Mouse (Mus musculus) forebrain, embryonic 13.5 days (tissue): ENCODE measurements around the gene Cit. TPM values are rescaled to one million over a fixed set of nuclear protein-coding genes. Genes with fewer than 3 reads are reported as not detected.

ENCODE experiments used
- ATAC-seq: fragments of 200-750 bp; cut with Nextera tagmentation; 2 replicates; pipeline ENCODE4 v1.8.0; 2017
- H3K27ac ChIP-seq: fragments of 300-500 bp; sonication (generic); 2 replicates; pipeline ENCODE4 v1.5.1; 2015; ENCODE audit warnings: inconsistent platforms, mild to moderate bottlenecking, moderate library complexity
- H3K27me3 ChIP-seq: fragments of 300-500 bp; sonication (generic); 2 replicates; pipeline ENCODE4 v1.6.1; 2015; ENCODE audit warnings: mild to moderate bottlenecking, inconsistent platforms
- H3K36me3 ChIP-seq: fragments of 300-500 bp; sonication (generic); 2 replicates; pipeline ENCODE4 v1.6.1; 2015; ENCODE audit warnings: mild to moderate bottlenecking, inconsistent platforms; ENCODE audit not compliant: poor library complexity, severe bottlenecking
- H3K4me1 ChIP-seq: fragments of 300-500 bp; sonication (generic); 2 replicates; pipeline ENCODE4 v1.6.1; 2015; ENCODE audit warnings: inconsistent platforms
- H3K4me2 ChIP-seq: fragments of 300-500 bp; sonication (generic); 2 replicates; pipeline ENCODE4 v1.6.1; 2015; ENCODE audit warnings: inconsistent platforms, mild to moderate bottlenecking, moderate library complexity
- H3K4me3 ChIP-seq: fragments of 300-500 bp; sonication (generic); 2 replicates; pipeline ENCODE4 v1.5.1; 2015; ENCODE audit warnings: mild to moderate bottlenecking, inconsistent platforms
- H3K9ac ChIP-seq: fragments of 300-500 bp; sonication (generic); 2 replicates; pipeline ENCODE4 v1.6.1; 2015; ENCODE audit warnings: mild to moderate bottlenecking, inconsistent platforms
- H3K9me3 ChIP-seq: fragments of 300-500 bp; sonication (generic); replicated peaks from 2 replicates; pipeline ENCODE4 v1.6.1; 2016; ENCODE audit warnings: inconsistent platforms
- WGBS: fragments of 180-500 bp; shearing (Covaris S2); methylation state at CpG from one replicate; pipeline ENCODE4 v1.1.7; 2015; 5-methylcytosine and 5-hydroxymethylcytosine counted together
- polyA plus RNA-seq: library from polyadenylated mRNA; unstranded; fragments of >200 nt; fragmentation: Nextera tagmentation; extraction: Ambion mirVana; gene quantifications from 2 replicates; pipeline ENCODE4 v1.2.1, GENCODE M21; 2015

The Cit gene
- polyA plus RNA-seq, 1 experiment from 2014 or later, result 30.8 TPM

DNA sequence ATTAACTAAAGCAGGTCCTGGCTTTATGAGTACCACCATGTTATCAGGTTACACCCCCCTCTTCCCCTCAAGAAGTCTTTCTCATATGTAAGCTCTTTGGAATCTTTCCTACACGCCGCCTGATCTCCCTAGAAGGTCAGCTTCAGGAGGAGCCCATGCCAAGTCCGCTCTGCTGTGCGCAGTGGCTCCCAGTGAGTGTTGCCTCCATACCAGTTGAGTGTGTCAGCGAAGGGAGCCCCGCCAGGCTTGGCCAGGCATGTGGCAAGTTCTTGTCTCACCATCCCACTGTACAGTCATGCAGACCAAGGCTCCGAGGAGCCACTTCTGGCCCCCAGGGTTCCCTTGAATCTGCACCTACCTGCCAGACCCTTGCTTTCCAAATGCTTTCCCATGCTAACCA lies 79.9 kb downstream of the Cit start:
- WGBS, result 94% methylated on average over 7 of the region's 7 CpGs
- no peak overlapping the region for H3K9ac ChIP-seq

DNA sequence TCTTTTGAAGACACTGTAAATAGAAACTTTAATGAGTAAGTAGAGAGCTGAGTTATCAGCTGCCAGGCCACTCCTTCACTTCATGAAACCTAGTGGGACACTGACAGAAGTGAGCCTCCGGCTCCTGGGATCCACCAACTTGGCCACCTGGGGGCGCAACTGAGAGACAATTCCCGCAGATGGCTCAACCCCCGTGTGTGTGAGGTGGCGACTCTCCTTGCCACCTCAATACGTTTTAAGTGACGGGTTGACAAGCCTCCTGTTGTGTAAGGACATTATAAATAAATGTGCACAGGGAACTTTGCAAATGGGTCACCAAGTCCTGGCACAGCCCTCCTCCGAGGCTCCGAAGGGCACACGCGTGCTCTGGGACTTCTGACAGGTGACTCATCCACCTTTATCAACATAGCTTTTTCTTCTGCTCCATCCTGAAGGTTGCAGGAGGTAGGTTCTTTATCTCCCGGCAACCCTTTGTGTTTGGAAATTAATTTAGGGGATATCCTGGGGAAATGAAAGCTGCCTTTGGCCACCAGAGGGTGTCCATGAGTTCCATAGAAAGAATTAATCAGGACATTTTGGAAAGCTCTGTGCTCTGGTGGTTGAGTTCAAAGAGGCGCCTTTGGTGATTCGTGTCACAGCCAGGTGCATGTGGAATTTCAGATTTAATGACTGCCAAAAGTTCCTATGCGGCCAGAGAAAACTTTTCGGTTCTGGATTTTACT lies 83.9 kb downstream of the Cit start:
- Histone ChIP-seq H3K36me3 (peaks cover 84% of the 10 kb centered on the region), H3K27me3 (no peaks in the 10 kb centered on the region), H3K4me1 (no peaks in the 10 kb centered on the region), H3K9me3 (0 out of 2 replicates have a peak, but pooled peaks cover 4% of the 10 kb centered on the region), H3K9ac (no peak overlapping the region), H3K4me2 (no peak overlapping the region), H3K27ac (no peak overlapping the region), H3K4me3 (no peak overlapping the region)
- no peak for ATAC-seq
- 87% methylated on average over 16 of the region's 16 CpGs for WGBS

More for the DNA sequence above, 79.9 kb downstream of the Cit start:
- no peaks in the 10 kb centered on the region for H3K9me3 ChIP-seq
- H3K27ac ChIP-seq, result no peak overlapping the region
- ATAC-seq, result no peak
- H3K36me3 ChIP-seq, result peaks cover 50% of the 10 kb centered on the region
- no peak overlapping the region for H3K4me2 ChIP-seq
- H3K4me1 ChIP-seq, result no peaks in the 10 kb centered on the region
- no peaks in the 10 kb centered on the region for H3K27me3 ChIP-seq
- no peak overlapping the region for H3K4me3 ChIP-seq

DNA sequence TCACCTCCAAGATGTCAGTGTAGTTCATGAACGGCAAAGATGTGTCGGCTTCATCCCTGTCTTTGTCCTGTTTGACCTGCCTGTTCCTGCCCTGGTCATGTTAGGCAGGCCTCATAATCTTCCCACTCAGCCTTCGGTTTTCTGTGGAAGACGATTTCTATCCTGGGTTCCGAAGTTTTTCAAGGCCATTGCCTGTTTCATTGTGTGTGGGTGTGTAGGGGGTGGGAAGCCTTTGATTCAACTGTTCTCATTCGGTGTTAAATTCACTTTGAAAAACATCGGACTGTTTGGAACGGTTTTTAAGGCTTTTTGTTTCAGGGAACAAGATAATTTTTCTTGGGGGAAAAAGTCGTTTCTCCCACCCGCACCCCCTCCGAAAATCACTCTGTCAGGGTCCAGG lies 87.2 kb downstream of the Cit start:
- no peak overlapping the region for H3K9ac ChIP-seq
- H3K4me2 ChIP-seq, result no peak overlapping the region
- no peak overlapping the region for H3K4me3 ChIP-seq
- WGBS, result 95% methylated on average over 11 of the region's 11 CpGs
- H3K36me3 ChIP-seq, result peaks cover 79% of the 10 kb centered on the region
- no peaks in the 10 kb centered on the region for H3K4me1 ChIP-seq
- H3K9me3 ChIP-seq, result 0 out of 2 replicates have a peak, but pooled peaks cover 4% of the 10 kb centered on the region
- no peak overlapping the region for H3K27ac ChIP-seq
- no peak for ATAC-seq
- H3K27me3 ChIP-seq, result no peaks in the 10 kb centered on the region

DNA sequence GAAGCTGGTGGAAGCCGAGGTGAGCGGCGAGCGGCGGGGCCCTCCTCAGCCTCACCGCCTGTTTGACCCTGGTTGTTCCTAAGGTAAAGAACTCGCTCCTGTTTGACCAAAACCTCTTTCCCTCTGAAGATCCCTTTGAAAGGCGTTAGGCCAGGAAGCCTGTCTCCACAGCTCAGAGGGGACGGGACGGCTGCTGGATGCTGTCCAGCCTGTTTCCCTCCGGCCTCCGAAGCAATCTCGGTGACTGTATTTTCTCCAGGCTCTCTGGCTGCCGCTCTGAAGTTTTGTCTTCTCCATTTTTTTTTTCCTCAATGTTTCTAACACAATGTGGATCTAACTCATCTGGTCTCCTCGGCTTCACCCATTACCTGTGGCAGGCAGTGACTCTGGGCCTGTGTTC lies 91.8 kb downstream of the Cit start:
- Histone ChIP-seq H3K36me3 (peaks cover 84% of the 10 kb centered on the region), H3K4me3 (no peak overlapping the region), H3K4me1 (no peaks in the 10 kb centered on the region), H3K27me3 (no peaks in the 10 kb centered on the region), H3K4me2 (no peak overlapping the region), H3K9me3 (no peaks in the 10 kb centered on the region), H3K27ac (no peak overlapping the region), H3K9ac (no peak overlapping the region)
- 97% methylated on average over 15 of the region's 15 CpGs for WGBS
- ATAC-seq, result no peak

DNA sequence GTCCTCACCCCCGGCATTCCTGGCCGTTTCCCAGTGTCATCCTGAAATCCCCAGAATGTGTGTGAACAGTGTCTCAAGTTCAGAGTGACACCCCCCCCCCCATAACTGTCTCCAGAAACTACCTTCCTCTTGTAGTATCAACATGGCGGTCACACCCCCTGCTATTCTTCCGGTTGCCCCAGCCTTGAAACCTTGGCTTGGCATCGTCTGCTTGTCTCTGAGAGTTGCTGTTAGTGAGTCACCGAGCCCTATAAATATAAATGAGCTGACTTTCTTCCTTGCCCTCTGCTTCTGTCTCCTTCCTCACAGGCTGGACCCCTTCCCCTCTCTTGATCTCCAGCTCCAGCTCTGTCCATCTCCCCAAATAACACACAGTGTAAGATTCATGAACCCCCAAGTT lies 92.5 kb downstream of the Cit start:
- Histone ChIP-seq H3K4me3 (no peak overlapping the region), H3K36me3 (peaks cover 82% of the 10 kb centered on the region), H3K4me2 (no peak overlapping the region), H3K27ac (no peak overlapping the region), H3K9ac (no peak overlapping the region), H3K27me3 (no peaks in the 10 kb centered on the region), H3K9me3 (no peaks in the 10 kb centered on the region), H3K4me1 (no peaks in the 10 kb centered on the region)
- no peak for ATAC-seq
- whole genome bisulfite sequencing, result 97% methylated on average over 6 of the region's 6 CpGs

DNA sequence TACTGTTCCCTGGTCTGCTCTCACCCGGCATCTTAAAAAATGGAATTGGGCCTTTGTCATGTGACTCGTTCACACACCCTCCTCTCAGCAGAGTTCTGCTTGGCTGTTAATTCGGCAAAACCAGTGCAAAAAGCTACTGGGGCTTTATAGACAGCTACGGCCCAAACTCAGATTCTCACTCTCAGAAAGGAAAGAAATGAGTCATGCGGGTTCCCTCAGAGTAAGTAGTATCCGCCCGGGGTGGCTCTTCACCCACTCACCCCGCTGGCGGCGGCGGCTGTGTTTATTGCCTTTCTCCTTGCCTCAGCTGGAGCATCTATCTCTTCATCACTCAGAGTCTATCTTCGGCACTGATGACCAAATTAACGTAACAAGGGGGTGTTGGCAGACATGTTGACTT lies 93.9 kb downstream of the Cit start:
- 97% methylated on average over 13 of the region's 13 CpGs for WGBS
- no peak for ATAC-seq
- Histone ChIP-seq H3K27ac (no peak overlapping the region), H3K4me2 (no peak overlapping the region), H3K9ac (no peak overlapping the region), H3K4me3 (no peak overlapping the region), H3K36me3 (peaks cover 85% of the 10 kb centered on the region), H3K27me3 (no peaks in the 10 kb centered on the region), H3K9me3 (no peaks in the 10 kb centered on the region), H3K4me1 (no peaks in the 10 kb centered on the region)

DNA sequence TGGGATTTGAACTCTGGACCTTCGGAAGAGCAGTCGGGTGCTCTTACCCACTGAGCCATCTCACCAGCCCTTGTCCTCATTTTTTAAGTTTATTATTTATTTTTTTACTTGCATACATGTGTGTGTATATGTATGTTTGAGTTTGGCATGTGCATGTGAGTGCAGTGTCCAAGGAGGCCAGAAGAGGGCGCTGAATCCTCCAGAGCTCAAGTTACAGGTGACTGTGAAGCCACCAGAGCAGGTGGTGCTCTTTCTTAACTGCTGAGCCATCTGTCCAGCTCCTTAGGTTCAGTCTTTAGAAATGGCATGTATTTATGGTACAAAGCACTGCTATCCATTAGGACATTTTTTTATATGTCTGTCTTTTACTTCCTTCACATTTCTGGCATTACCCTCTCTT lies 97.3 kb downstream of the Cit start:
- H3K36me3 ChIP-seq, result peaks cover 98% of the 10 kb centered on the region
- no peaks in the 10 kb centered on the region for H3K9me3 ChIP-seq
- H3K27me3 ChIP-seq, result no peaks in the 10 kb centered on the region
- 93% methylated on average over 3 of the region's 3 CpGs for WGBS
- H3K4me2 ChIP-seq, result no peak overlapping the region
- no peak overlapping the region for H3K27ac ChIP-seq
- no peak overlapping the region for H3K9ac ChIP-seq
- no peaks in the 10 kb centered on the region for H3K4me1 ChIP-seq
- ATAC-seq, result no peak
- no peak overlapping the region for H3K4me3 ChIP-seq

DNA sequence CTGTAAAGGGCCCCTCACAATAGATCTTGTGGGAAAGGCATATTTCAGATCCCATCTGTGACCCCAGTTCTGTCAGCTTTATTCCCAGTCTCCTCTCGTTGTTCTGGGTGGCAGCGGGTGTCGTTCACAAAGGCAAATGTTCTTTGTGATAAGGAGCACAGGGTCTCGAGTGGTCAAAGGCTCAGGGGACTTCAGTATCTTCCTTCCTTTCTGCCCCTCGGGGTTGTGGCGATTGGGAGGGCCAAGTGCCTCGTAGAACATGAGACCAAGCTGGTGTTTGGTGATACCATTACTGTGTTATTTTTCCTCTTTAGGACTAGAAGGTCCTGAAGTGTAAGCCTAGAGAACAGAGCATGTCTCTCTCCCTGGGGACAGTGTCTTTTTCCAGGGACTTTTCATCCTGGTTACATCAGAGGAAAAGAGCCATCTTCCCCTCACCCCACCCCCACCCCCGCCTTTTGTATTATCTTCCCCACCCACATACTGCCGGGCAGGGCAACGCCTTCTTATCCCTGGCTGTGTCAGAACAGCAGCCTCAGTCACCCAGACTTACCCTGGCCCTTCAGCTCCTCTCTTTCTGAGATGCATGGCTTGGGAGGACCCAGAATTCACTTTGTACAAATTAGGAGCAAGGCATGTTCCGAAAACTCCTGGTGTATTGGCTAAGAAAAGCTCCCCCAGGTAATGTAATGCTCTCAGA lies 99.9 kb downstream of the Cit start:
- no peak for ATAC-seq
- H3K9ac ChIP-seq, result no peak overlapping the region
- no peaks in the 10 kb centered on the region for H3K27me3 ChIP-seq
- H3K36me3 ChIP-seq, result peaks cover 94% of the 10 kb centered on the region
- no peak overlapping the region for H3K4me3 ChIP-seq
- no peaks in the 10 kb centered on the region for H3K4me1 ChIP-seq
- H3K4me2 ChIP-seq, result no peak overlapping the region
- H3K27ac ChIP-seq, result no peak overlapping the region
- WGBS, result 61% methylated on average over 11 of the region's 11 CpGs
- H3K9me3 ChIP-seq, result no peaks in the 10 kb centered on the region

DNA sequence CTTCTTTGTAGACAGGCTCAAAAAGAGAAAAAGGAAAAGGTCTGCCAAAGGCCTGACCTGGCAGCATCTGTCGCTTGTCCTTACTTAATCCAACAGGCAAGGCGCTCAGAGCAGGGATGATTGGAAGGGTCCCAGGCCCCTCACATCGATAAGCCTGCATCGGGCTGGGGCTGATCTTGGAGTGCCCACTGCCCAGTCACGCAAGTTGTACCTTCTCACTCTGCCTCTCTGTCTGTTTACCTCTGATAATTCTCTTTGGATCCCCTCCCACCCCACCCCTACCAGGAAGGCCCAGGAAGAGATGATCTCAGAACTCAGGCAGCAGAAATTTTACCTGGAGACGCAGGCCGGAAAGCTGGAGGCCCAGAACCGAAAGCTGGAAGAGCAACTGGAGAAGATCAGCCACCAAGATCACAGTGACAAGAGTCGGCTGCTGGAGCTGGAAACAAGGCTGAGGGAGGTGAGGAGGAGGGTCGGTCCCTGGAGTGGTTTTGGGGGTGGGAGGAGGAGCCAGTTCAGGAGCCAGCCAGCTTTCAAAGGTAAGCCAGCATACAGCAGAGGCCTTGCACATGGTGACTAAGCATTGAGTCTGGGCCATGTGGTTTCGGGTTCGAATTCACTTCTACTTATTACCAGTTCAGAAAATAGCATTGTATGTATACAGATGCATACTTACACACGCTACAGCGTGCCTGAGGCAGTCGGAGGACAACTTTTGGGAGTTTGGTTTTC lies 102.7 kb downstream of the Cit start:
- no peak overlapping the region for H3K9ac ChIP-seq
- H3K9me3 ChIP-seq, result no peaks in the 10 kb centered on the region; the same call in 1 of the 2 replicates
- no peaks in the 10 kb centered on the region for H3K4me1 ChIP-seq
- H3K4me2 ChIP-seq, result no peak overlapping the region
- ATAC-seq, result no peak
- H3K27me3 ChIP-seq, result no peaks in the 10 kb centered on the region
- 95% methylated on average over 15 of the region's 15 CpGs for WGBS
- H3K36me3 ChIP-seq, result peaks cover 95% of the 10 kb centered on the region
- no peak overlapping the region for H3K4me3 ChIP-seq
- no peak overlapping the region for H3K27ac ChIP-seq

DNA sequence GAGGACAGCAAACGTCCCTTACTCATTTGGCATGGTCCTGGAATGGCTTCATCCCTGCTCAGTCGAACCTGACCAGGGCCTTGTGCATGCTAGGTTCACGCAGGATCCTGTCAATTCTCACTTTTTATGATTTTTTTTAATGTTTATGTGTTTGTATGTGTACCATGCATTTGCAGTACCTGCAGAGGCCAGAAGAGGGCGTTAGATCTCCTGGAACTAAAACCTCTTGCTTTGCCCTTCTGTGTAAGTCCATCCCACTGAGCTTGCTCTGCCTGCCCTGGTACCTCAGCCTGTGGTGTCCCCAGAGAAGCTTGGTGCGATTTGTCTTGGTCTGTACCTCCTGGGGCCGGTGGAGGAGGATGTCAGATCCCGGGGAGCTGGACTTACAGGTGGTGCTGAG lies 105.9 kb downstream of the Cit start:
- H3K27me3 ChIP-seq, result no peaks in the 10 kb centered on the region
- H3K9ac ChIP-seq, result no peak overlapping the region
- H3K4me1 ChIP-seq, result no peaks in the 10 kb centered on the region
- H3K27ac ChIP-seq, result no peak overlapping the region
- H3K4me3 ChIP-seq, result no peak overlapping the region
- WGBS, result 84% methylated on average over 7 of the region's 7 CpGs
- ATAC-seq, result no peak
- H3K9me3 ChIP-seq, result peaks cover 7% of the 10 kb centered on the region
- peaks cover 94% of the 10 kb centered on the region for H3K36me3 ChIP-seq
- no peak overlapping the region for H3K4me2 ChIP-seq

DNA sequence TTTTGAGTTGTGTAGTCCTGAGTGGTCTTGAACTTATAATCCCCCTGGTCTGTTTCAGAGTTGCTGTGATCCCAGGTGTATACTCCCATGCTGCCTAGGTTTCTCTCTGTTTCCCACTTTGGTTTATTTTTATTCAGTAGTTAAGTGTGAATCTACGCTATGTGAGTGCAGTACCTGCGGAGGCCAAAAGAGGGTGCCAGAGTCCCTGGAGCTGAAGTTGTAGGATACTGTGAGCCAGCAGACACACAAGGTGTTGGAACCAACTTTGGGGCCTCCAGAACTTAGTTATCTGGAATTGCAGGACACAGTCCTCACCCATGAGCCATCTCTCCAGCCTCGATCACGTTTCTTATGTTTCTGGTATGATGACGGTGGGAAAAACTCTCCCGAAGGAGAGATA lies 108.1 kb downstream of the Cit start:
- WGBS, result 96% methylated on average over 6 of the region's 6 CpGs
- Histone ChIP-seq H3K9me3 (peaks cover 7% of the 10 kb centered on the region), H3K9ac (no peak overlapping the region), H3K4me2 (no peak overlapping the region), H3K27ac (no peak overlapping the region), H3K4me1 (no peaks in the 10 kb centered on the region), H3K27me3 (no peaks in the 10 kb centered on the region), H3K4me3 (no peak overlapping the region), H3K36me3 (peaks cover 92% of the 10 kb centered on the region)
- no peak for ATAC-seq

DNA sequence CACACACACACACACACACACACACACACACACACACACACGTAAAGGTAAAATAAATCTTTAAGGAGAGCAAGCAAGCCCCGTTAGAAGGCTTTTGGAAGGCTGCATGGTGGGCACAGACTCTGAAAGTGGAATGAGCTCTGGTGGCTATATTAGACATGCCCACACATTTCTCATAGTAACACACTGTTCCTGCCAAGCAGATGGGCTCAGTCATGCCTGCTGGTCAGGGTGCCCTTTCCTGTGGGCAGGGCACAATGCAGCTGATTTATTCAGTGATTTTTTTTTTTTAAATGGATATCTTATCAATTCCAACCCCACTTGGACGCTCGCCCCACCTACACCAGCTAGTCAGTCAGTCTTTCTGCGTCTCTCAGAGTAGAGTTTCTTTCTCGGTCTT lies 109.0 kb downstream of the Cit start:
- Histone ChIP-seq H3K9ac (no peak overlapping the region), H3K4me1 (no peaks in the 10 kb centered on the region), H3K4me3 (no peak overlapping the region), H3K27me3 (no peaks in the 10 kb centered on the region), H3K4me2 (no peak overlapping the region), H3K27ac (no peak overlapping the region), H3K9me3 (peaks cover 7% of the 10 kb centered on the region), H3K36me3 (peaks cover 90% of the 10 kb centered on the region)
- no peak for ATAC-seq
- WGBS, result 96% methylated on average over 6 of the region's 6 CpGs
